Mouse (Mus musculus): Measurements from ENCODE around the gene Hspb3.
A peak's percentile ranks its signal among the peaks of the same experiment; 100 is the strongest.

The Hspb3 gene

DNA sequence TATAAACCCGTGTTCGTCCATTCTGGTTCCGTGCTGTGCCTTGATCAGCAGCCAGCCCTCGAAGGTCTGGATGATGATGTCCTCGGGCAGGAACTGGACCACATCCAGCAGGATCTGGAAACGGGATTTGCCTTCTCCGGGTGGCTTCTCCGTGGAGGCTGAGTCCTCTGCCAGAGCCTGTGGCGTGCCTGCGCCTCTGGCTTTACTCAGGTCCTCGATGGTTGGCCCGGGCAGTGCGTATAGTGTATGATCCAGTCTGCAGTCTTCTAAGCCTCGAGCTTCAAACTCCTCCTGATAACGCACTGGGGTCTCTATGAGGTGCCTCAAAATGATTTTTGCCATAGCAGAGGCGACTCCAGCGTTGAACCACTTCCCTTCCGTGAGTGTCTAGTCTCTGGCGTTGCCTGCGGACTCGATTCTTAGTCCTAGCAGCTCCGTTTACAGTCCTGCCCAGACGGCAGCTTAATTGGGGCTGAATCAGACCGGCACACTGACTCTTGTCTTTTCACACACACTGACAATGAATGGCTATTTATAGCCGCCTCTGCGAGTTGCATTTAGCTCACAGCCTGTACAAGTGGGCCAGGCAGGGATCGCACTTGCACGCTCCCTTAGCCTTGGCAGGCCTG is at the start of gene Hspb3:
TSS of gene Hspb3 (minus strand) at position 526 of the 629 bp plus-strand sequence.
- DNase-seq: no peak

DNA sequence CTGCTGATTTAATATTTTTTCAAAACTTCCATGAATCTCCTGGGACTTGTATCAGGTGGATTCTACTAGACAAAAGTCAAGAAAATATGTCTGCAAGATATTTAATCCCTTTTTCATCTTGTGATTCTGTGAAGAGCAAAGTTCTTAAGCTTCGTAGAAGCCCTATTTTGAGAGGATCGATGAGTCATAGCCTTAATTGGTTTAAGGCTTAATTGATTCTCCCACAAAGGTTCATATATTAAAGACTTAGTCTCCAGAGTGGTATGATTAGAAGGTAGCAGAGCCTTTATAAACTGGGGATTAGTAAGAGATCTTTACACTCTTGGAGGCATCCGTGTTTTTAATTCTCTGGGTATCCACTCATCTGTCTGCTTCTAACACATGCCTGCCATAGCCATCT is 49.7 kb upstream of the Hspb3 start:
- DNase-seq: no peak

DNA sequence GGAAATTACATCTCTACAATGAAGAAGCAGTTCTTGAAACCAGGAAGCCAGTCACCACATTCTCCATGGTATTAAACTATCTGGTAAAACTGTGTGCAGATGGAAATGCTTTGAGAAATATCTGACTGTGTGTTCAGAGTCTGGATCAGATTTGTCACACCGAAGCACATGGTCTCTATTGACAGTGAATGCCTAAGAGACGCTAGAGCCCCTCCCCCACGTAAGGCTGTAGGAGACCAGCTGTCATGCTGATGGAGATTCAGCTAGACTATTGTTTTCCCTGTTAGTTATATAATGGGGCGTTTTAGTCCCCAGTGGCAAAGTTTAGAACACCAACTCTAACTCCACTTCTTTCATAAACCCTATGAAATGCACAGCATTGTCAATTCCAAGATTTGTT is 42.7 kb upstream of the Hspb3 start:
- DNase-seq: no peak

DNA sequence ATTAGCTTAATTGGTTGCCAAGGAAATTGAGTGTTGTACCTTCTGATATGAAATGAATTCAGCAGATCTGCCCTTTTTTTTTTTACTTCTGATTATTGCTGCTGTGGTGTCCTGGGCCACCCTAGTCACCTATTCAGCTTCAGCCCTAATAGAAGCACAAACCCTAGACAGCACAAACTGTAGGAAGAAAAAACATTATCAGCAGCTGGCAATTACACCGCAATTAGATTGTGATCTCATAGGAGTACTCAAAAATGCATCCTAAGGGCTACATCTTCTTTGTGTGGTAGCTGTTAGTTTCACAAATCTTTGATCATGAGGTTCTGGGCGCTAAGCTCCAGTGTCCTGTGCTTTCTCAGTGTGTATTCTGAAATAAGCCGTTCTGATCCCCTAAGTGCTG is 37.7 kb upstream of the Hspb3 start:
- DNase-seq: no peak

DNA sequence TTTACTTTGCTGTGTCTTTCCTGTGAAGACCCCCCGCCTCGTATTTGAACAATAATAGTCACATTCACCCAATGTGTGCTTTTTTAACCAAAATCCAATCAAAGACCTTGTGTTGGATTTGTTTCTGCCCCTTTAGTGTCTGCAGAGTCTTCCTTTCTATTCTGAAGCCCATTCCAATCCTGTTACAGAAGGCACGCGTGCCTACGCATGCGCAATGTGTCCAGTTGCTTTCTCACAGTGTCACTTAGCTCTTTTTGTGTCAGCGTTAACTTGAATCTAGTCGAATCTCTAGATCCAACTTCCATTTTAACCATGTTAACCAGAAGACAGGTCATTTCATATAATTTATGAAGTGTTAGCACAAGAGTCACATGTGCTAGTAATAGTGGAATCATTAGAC is 36.5 kb upstream of the Hspb3 start:
- no peak for DNase-seq

DNA sequence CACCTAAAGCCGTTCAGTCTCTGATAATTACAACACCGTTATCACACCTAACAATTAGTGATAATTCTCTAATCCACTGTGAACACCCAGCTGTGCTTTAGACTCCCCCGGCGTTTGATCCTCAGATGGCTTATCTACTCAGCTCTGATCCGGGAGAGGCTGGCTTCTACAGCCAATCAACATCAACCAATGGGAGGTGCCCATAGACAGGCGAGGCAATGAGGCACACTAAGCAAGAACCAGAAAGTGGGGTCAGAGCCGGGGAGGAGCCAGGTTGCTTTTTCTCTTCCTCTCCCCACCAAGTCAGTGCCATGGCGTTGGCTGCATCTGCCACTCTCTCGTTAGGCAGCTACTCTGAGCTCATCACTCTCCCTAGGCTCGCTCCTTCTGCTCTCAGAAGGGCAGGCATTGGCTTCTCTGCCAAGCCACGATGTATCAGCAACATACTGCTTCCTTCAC is 36.0 kb upstream of the Hspb3 start:
- no peak for DNase-seq

DNA sequence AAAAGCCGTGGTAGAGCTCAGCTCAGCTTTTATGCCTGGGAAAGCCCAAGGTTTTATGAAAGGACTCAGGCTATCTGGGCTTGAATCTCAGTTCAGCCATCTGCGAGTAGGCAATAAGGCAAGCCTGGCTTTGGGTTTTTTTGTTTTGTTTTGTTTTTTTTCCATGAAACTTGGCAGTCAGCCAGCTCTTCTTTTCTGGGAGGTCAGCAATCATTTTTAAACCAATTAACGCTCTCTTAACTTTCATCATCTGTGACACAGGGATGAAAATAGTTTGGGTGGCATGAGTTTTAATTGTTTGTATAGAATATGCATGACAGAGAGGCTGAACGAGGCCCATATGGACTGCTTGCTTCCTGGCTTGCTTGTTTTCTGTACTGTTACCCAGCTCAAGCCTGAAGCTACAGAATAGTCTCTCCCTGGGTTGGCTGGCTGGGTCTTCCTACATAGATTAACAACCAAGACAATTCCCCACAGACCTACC is 33.4 kb upstream of the Hspb3 start:
- peak; percentile 39 for DNase-seq

DNA sequence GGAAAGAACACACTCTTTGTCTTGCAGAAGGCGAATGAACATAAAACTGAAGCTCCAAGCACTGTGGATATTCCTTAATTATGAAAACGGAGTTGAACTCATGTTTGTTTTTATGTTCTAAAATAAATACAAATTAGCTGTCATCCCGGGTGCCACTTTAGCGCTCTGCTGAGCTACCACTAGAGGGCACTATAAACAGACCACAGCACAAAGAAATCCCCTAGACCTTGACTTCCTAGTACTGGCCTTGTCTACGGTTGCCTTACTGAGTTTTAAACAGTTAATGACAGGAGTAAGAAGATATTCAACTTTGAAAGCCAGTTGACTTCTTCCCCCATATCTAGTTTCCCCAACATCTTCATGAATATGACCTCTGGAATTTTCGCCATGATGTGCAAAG is 29.9 kb upstream of the Hspb3 start:
- peak; percentile 65 for DNase-seq

DNA sequence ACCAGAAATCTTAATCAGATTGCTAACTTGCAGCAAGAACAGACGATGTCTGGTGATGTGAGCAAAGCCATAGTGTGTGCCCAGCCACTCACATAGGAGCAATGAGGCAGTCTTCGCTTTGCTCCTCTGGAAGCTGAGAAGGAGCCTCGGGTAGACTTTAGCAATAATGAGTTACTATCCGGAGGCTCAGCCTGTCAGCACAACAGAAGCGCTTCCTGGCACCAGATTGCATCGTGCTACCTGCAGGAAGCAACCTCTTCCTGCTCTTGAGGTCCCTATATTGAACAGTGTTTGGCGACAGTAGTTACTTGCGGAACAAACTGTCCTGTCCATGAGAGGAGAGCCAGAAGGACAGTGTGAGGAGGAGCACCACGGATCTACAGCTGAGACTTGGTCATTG is 28.2 kb upstream of the Hspb3 start:
- DNase-seq: no peak

DNA sequence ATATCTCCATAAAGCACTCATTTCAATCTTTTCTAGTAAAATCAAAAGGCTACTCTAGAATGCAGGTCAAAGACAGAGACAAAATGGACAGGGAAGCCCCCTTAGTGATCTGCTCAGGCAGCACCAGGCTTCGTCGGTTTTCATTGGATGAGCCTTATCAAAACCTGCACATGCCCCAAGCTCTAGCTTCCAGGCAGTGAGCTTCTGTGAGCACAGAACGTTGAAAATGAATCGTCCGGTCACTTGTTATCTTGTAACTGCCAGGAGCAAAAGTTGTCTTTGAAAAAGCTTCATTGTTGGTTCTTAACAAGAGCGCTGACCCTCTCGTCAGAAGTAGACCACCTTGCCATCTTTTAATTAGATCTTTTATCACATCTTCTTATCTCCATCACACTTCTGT is 26.4 kb upstream of the Hspb3 start:
- no peak for DNase-seq

DNA sequence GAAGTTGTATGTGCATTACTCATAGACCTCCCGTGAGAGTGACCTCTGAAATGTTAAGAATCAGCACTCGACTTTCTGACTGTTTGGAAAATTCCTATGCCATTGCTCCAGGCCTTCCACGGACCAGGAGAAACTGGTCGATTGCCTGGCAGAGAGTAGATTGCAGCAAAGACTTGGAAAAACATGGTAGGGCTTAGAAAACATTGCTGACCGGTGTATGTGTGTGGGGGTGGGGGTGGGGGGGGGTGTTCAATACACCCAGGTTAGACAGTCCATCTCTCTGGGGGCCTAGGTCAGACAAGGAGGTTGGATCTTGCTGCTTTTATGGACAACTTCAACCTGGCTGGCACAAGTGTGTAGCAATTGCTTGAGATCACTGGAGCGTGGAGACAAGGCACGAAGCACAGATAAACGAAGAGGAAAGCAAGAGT is 23.2 kb upstream of the Hspb3 start:
- peak; percentile 24 for DNase-seq

DNA sequence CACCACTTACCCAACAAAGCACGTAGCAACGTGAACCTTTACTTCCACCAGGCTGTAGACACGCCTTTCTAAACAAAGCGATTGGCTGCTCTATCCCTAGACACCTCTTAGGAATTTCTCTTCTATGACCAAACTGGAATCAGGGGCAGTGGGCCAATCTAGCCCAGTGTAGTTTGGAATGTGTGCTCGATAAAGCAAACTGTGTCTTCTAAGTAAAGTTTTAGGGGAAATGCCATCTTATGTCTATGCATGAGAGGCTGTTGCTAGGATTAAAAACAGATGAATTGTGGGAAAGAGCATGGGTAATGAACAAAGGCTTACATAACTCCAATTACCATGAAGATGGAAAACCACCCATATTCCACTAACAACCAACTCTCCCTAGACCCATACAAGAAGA is 19.3 kb upstream of the Hspb3 start:
- DNase-seq: no peak

DNA sequence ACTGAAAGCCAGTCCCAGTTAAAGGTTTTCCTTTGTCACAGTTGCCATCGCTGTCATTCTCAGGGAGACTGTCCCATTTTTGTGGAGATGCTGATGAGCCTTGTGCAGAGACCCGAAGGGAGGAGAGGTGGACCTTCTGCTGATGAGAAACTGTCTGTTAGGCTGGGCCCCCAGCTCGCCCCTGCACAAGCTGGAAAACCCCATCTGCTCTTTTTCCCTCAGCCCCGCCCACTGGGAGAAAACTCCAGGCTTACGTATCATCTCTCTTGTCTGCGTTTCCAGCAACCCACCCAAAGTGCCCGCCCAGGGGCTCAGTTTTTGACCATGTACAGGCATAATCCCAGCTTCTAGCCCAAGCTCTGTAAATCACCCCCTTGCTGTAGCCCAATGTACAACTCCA is 17.2 kb upstream of the Hspb3 start:
- DNase-seq: no peak

DNA sequence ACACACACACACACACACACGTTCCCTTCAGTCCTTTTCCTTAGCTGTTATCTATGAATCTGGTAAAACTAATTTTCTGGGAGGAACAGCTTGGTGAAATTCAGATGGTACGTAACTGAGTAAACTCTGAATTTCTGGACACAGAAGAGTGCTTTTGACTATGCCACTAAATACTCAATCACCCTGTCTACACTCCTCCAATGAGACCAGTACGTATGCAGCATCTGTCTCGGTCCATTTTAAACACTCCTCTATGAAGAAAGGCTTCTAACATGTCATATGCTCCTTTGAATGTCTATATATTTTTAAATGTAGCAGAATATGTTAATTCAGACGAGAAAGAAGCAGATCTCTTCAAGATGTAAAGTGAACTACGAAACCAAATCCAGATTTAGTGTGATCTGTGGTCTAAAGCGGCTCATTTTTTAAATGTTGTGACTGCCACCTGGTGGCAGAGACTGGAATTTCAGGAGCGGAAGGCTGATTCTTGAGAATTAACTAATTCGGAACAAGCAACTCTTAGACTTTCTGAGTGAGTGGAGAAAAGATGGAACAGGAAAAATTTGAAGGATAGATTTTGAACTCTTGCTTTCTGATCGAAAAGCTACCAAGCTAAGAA is 6.1 kb upstream of the Hspb3 start:
- peak; percentile 80 for DNase-seq

DNA sequence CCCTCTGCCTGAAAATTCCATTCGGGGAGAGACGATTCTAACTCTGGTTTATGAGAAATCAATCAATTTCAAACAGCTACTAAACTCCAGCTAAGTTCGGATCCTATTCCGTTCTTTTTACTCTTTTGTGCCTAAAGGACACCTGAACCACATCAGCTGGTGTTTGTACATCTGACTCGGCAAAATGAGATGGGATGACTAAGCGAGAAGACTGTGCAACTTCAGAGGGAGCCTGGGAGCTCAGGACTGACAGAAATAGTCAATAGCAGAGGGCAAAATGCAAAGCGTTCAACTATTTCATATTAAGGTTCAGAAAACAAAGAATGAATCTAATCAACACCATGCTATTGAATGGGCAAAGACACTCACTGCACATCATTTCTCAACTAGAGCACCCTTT is 407 bp upstream of the Hspb3 start:
- no peak for DNase-seq

DNA sequence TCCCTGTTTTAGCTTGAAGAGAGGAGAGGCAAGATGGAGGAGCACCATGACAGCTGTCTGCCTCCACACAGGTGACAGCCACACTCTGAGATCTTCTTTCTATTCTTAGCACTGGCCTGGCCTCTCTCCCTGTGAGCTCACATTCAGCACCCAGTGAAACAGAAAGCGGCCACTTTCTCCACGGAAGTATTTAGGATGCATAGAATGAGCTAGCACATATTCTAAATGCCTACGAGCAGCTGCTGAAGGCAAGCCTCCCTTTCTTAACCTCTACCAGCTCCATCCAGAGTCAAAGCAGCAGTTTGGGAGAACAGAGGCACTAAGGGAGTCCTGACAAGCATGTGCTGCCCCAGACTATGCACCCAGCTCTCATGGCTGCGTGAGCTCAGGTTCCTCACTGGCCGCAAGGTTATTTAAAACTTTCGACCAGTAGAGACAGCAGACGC is 1.6 kb downstream of the Hspb3 start:
- DNase-seq: no peak

DNA sequence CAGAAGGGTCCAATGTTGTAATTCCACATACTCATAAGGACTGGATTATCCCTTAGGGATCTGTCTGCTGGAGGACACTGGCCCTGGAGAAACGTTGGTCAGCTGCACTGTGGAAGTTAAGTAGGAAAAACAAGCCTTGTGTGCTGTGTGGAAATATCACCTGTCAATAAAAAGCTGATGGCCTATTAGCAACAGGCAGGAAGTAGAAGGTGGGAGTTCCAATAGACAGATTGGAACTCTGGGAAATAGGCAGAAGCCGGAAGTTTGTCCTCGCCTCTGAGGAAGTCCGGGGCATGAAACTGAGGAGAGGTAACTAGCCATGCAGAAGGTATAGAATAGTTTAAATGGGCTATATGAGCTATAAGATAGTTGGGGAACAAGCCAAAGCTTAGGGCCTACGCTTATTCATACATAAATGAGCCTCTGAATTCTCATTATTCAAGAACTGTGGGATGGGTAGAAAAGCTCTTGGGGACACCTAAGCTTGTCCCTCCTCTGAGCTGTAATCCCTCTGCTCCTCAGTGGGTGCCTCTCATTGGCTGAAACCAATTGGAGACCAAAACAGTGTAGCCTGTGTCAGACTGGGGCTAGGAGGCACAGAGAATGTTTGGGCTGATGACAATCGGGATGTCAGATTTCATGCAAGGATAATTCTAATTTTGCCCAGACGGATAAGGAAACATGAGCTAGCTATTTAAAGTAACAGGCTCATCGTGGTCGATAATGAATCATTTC is 2.7 kb downstream of the Hspb3 start:
- DNase-seq: no peak

DNA sequence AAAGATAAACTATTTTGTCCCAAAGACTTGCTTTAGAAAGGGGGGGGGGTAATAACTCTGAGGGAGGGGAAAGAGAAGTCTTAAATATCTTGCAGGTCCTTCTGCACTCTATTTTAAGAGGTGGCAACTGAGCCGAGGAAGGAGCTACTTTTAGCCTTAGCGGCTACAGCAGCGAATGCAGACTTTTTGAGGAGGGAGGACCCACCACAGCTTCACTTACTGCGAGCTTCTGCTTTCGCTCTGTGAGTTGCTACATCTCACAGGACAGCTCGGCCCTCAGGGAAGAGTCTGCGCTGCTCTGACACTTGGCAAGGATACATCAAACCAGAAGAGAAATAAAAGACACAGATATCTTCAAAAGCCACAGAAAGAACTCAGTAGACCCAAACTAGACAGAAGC is 6.3 kb downstream of the Hspb3 start:
- DNase-seq: no peak

DNA sequence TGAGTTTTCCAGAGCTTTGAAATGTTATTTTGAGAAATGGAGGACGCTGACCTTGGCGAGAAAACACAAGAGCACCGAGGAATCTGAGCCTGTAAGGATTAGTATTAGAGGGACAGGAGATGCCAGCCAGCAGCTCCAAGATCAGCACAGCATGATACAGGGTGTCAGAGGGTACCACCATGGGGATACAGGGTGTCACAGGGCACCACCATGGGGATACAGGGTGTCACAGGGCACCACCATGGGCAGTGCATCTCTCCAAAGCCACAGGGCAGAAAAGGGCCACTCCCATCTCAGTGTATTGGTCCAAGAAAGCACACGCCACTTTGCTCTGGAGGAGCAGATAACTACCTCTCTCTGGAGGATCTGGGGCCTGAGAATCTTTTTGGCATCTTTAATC is 6.8 kb downstream of the Hspb3 start:
- DNase-seq: no peak

DNA sequence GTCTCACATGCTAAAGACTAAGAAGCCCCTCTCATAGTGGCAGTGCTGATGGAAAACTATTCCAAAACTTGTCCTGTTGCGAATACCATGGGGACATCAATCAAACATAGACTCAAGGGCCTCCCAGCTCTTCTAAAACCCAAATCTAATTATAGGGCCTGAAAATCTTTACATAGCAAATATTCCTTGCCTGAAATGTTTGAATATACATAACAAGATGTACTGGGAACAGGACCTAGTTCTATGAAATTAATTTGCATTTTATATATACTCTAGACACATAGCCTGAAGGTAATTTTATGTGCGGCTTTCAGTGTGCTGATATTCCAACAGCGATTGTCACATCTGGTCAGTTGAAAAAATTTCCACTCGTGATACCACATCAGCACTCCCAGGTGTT is 8.0 kb downstream of the Hspb3 start:
- DNase-seq: no peak

DNA sequence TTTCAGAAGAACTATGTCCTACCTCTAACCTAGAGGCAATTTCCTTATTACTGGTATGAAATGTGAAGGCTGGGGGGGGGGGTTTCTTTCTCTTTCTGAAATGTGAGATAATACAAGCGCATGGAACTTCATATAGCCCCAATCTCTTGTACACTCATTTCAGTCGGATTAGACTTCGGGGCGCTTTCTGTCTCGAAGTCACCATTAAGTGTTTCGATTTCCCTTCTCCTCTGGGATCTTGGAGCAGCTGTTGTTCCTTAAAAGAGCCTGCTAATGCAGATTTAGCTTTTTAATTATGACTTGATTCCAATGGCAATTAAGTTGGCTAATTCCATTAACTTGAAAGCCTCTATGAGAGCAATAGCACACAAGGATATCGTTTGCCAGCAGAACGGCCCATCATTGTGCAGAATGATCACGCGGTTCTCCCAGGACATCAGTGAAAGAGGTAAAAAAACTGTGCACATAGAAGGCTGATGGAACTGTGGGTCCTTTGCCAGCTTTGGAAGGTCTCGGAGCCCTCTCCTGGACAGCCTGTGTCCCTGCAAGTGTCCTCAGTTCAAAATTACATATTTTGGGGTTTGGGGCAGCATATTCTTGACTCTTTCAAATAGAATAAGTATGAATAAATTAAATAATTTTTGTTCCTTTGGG is 22.4 kb downstream of the Hspb3 start:
- DNase-seq: peak; percentile 44

DNA sequence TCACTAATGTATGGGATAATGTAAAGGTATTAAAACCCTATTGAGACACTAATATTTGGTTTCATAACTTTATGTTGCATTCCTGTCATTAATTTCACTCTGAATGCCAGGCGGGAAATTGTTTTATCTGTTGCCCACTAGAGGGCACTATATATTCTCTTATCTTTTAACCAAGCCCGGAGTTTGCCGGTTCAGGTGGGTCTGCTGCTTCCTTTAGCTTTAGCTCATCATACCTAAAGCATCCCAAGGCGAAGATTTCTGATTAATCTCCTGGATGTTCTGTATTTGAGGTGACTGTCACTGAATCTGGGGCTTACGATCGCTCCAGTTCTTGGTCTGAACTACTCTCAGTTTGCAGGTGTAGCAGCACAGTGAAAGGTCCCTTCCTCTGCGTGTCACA is 24.6 kb downstream of the Hspb3 start:
- peak; percentile 26 for DNase-seq

DNA sequence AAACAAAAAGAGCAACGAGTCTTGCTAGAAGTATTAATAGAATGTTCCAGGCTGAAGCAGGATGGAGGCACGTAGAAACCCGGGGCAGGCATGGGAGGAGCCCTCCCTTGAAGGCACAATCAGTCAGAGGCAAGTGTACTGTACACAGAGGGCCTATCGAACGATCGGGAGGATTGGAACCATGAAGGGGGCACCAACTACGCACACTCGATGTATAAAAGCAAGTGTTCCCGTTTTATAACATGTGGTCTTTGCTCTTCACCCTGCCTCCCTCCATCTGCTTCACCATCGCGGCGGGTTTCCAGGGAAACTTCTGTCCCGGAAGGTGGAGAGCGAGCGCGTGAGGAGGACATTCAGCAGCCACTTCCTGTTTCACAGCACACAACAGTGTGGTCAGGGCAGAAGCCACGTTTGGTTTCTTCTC is 27.7 kb downstream of the Hspb3 start:
- DNase-seq: no peak

Data from kidney, postnatal 10 days (tissue).